Mouse (Mus musculus): ENCODE results near the gene Ugt1a8. TPM values are rescaled to one million over a fixed set of nuclear protein-coding genes. Genes with fewer than 3 reads are reported as not detected.
"Not testable (repeated sequence)": the region's sequence is repeated elsewhere in the genome, so short reads cannot be mapped to it uniquely, and the experiment has no call there.

The Ugt1a8 gene
- polyA plus RNA-seq, 3 experiments from 2014 or later = 0.63 TPM; not detected in 2

DNA sequence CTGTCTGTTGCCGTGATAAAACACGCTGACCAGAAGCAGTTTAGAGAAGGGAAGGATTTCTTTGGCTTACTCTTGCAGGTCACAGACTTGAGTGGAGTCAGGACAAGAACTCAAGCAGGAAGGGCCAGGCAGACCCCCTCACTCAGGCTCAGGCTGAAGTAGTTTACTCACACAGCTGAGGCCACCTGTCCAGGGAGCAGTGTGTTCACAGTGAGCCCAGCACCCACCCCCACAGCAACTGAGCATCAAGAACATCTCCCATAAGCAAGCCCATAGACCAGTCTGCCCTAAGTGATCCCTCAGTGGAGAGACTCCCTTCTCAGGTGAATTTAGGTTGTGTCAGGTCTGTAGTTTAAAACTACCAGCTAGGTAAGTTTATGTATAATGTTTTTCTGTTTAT is 22.0 kb downstream of the Ugt1a8 start:
- ATAC-seq = not testable (repeated sequence)

DNA sequence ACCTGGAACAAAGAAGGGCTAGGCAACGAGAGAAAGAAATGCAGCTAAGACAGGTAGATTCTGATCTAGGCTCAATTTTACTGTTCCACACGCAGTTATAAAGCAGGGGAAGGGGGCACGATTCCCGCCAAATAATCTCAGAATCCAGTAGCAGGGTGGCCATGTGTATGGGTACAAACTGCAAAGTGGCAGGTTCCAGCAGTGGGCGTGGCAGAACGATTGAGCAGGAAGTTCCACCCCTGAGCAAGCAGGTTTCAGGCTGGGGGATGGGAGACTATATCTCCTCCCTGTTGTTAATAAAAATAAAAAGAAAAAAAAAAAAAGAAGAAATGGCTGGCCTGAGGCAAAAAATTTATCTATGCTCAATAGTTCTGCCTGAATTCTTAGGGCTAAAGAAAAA is 25.2 kb downstream of the Ugt1a8 start:
- not testable (repeated sequence) for ATAC-seq

DNA sequence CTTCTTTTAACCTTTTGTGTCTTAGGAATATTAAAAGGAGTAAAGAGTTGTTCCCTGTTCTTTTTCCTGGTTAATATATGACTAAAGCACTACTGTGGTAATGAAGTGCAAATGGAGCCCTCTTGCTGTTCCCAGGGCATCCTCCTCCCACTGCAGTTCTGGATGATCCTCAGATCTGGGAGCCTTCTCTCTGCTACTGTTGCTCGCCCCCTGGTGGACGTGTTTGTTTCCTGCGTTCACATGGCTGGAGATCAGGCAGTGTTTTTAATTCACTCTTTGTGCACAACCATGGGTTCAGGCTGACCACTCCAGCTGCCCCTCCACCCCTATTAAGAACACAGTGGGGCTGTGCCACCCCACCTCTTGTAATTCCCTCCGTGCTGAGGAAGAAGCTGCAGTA is 32.9 kb downstream of the Ugt1a8 start:
- ATAC-seq = not testable (repeated sequence)

DNA sequence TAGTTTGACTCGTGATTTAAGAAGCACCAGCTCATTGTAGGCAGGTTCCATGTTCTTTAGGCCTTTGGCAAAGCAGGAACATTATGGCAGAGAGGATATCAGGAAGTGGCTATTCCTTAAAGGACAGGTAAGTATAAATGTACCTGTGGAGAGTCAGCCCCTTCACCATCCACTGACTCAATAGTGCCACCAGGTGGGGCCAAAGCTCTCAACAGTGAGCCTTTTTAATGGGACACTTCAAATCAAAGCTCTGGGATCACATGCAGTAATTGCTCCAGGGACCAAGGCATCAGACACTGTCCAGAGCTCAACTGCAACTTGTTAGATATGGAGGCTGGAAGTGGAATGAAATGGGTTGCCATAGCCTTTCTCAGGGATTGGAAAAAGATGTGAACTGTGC is 33.9 kb downstream of the Ugt1a8 start:
- ATAC-seq = not testable (repeated sequence)

DNA sequence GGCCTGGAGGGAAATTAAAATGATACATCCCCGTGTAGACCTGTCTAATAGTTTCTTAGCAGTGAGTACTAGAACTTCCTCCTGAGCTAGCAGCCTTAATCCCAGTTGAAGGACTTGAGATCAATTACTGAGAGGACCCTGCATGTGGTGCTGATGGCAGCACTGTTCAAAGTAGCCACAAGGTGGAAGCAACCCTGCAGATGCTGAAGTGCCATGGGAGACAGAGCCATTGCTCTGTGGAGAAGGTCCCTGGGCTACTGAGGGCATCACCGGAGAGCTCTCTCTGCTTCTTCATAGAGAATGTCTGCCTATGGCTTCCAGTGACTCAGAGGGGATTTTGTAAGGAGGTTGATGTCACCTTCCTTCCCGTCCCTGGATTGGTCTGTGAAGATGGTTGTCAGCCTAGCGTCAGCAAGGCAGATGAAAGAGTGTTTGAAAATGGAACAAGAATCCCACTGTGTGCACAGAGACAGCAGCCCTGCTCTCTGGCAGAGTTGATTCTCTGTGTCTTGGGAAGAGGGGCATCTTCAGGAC is 38.3 kb downstream of the Ugt1a8 start:
- ATAC-seq = not testable (repeated sequence)

DNA sequence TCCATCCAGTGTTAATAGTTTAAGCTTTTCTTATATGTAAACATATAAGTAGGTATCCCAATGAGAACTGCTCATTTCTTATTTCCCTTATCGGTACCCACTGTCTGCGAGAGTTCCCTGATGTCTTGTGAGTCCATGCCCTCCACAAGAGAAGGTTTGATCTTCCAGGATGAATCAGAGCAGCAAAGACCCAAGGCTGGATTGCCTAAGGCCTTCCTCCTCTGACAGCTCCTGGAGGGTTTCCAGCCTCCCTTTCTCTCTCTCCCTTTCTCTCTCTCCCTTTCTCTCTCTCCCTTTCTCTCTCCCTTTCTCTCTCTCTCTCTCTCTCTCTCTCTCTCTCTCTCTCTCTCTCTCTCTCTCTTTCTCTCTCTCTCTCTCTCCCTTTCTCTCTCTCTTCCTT is 41.5 kb downstream of the Ugt1a8 start:
- not testable (repeated sequence) for ATAC-seq

DNA sequence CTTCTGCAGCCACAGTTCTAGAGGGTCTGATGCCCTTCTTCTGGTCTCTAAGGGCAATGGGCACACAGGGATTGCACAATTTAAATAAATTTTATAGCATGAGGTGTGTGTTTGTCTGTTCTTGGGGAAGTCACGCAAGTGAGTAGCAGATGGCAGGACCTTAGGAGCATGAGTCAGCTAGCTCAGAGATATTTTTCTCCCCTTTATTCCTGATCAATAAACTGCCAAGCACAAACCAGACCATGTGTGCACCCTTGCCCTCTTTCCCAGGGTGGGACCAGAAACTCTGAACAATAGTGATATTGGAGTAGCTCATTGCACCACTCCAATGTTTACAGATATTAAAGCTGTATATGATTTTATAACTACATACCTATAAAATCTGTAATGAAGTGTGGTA is 42.6 kb downstream of the Ugt1a8 start:
- ATAC-seq = not testable (repeated sequence)

DNA sequence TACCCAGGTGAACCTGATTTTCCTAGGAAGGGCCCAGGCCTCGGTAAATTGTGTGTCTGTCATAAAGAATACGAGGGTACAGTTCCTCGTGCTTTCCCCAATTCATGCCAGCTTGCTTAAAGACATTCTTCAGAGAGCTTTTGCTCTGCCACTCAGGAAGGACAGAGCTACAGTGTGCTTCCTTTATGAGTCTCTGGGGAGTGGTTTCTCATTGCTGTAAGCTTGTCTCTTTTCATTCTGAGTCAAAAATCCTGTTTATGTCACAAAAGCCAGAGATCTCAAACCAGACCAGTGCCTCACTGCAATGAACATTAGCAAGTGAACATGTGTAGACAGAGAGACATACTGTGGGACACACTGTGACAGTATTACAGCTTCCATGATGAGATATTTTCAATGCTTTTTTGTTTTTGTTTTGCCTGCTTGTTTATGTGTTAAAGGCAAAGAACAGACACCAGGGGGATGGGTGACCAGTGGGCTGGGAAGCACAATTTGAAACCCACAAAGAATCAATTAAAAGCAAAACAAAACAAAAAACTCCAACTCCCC is 46.4 kb downstream of the Ugt1a8 start:
- ATAC-seq = no peak

DNA sequence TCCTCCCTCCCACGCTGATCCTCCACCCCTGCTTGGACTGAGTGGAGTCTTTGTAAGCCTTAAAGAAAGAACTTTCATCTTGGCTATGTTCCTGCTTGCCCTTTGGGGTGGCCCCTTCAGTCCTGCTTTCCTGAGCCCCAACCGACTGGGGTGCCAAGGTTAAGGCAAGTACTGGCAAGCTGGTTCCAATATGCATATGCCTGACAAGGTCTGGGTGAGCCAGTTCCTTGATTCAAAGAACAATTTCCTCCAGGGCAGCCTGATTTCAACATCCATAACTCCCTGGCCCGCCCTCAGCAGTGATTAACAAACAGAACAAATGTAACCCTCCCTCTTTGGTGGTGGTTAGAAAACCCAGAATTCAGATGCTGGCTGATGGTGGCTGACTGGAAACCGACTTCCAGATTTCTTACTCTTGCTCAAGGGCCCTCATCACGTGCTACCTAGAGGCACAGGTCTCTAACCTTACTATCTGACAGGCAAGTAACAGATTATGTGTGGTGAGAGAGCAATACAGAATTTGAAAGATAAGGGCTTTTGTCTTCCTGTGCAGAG is 46.9 kb downstream of the Ugt1a8 start, which contains the start of gene Ugt1a6a:
Gene Ugt1a6a, plus strand, starts transcription at position 353 of the 555 bp plus-strand sequence.
- not testable (repeated sequence) for ATAC-seq

DNA sequence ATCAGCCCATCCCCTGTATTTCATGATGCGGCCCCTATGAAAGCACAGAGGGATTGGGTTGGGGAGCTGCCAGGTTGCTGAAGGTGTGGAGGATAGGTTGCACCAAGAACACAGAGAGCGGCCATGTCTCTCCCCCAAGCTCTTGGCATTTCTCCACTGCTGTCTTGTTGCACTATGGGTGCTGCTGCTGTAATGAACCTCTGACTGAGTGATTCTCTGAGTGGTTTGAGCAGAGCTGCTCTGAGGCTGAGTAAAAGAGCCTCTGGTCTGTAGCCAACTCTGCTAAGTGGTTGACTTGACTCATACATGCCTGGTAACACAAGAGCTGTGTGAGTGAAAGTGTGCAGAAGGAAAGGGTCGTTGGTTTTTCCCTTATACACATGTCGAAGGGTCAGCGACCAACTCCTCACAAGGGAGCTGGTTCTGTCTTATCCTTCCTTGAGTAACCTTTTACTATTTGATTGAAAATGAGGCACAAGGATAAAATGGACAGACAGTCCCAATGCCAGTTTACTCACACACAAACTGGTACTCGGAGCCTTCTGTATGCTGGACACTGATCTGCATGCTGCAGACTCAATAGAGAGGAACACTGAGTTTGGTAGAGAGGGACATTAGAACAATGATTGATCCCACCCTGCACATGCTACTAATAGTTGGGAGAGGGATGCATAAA is 47.8 kb downstream of the Ugt1a8 start:
- not testable (repeated sequence) for ATAC-seq

DNA sequence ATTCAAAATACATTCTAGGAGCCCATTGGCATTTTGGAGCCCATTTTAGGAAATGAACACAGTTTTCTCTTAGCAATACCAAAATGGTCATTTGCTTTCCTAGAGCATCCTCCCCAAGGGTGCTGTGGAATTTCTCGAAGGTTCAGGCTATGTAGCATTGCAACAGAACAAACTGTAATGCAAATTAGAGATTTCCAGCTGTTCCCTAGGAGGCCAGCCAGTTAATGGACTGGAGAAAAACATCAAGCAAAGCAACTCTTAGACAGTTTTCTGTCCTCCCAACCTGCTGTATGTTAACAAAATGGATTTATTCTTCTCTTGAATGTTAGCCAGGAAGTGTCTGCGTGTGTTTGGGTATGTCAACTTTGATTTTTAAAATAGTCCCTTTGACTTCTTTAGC is 49.0 kb downstream of the Ugt1a8 start:
- no peak for ATAC-seq

DNA sequence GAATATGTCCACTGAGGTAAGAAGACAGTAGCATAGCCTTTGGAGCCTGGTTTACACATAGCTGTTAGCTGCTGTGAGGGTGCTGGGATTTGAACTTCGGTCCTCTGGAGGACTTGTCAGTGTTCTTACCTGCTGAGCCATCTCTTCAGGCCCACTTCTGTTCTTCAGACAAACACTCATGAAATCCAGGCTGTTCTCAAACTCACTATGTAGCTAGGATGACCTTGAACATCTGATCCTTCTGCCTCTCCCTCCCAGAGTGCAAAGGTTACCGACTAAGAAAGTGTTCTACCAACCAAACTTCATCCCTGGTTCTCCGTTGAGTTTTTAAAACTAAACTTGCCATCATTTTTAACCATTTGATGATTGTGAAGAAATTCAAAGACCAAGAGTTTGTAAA is 49.7 kb downstream of the Ugt1a8 start:
- no peak for ATAC-seq

DNA sequence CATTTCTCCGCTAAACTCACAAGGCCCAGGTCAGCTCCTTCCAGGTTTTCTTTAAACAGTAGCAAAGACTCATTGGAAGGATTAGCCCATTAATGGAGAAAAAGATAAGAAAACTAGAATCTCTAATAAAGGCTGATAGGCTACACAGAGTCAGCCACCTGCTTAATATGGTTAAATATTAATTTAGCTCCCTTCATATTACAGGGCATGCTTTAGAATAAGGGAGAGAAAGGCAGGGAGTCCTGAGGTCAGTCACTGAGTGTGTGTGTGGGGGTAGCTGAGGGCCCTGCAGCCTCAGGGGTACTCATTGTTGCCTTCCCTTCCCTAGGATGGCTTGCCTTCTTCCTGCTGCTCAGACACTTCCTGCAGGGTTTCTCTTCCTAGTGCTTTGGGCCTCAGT is 50.5 kb downstream of the Ugt1a8 start:
- no peak for ATAC-seq

DNA sequence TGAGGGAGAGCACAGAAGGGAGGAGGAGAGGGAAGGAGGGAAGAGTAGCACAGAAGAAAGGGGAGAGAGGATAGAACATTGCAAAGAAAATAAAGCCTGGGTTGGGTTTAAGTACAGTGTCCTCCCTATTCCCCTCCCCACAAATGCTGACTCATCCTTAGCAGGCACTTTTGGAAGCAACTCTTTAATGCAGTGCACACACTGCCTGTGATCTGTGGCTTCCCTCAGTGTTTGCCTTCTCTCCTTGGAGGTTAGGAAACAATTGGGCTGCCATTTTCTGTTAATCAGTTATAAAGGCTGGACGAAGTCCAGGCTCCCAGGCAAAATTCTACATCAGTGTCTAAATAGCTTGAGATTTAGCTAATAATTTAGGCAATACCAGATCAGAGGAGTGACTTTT is 52.9 kb downstream of the Ugt1a8 start:
- ATAC-seq = not testable (repeated sequence)

DNA sequence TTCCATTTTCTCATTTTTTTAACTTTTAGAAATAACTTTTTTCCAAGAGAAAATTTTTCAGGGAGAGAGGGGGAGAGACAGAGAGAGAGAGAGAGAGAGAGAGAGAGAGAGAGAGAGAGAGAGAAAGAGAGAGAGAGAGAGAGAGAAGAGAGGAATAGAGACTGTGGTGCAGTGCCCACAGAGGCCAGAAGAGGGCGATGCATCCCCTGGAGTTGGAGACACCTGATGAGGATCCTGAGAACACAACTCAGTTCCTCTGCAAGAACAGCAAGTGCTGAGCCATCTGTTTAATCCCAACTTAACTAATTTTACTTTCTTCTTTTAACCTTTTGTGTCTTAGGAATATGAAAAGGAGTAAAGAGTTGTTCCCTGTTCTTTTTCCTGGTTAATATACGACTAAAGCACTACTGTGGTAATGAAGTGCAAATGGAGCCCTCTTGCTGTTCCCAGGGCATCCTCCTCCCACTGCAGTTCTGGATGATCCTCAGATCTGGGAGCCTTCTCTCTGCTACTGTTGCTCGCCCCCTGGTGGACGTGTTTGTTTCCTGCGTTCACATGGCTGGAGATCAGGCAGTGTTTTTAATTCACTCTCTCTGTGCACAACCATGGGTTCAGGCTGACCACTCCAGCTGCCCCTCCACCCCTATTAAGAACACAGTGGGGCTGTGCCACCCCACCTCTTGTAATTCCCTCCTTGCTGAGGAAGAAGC is 56.5 kb downstream of the Ugt1a8 start:
- not testable (repeated sequence) for ATAC-seq

DNA sequence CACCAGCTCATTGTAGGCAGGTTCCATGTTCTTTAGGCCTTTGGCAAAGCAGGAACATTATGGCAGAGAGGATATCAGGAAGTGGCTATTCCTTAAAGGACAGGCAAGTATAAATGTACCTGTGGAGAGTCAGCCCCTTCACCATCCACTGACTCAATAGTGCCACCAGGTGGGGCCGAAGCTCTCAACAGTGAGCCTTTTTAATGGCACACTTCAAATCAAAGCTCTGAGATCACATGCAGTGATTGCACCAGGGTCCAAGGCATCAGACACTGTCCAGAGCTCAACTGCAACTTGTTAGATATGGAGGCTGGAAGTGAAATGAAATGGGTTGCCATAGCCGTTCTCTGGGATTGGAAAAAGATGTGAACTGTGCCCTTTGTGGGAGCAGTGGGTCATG is 57.7 kb downstream of the Ugt1a8 start:
- not testable (repeated sequence) for ATAC-seq

DNA sequence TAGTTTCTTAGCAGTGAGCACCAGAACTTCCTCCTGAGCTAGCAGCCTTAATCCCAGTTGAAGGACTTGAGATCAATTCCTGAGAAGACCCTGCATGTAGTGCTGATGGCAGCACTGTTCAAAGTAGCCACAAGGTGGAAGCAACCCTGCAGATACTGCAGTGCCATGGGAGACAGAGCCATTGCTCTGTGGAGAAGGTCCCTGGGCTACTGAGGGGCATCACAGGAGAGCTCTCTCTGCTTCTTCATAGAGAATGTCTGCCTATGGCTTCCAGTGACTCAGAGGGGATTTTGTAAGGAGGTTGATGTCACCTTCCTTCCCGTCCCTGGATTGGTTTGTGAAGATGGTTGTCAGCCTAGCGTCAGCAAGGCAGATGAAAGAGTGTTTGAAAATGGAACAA is 62.5 kb downstream of the Ugt1a8 start:
- not testable (repeated sequence) for ATAC-seq

DNA sequence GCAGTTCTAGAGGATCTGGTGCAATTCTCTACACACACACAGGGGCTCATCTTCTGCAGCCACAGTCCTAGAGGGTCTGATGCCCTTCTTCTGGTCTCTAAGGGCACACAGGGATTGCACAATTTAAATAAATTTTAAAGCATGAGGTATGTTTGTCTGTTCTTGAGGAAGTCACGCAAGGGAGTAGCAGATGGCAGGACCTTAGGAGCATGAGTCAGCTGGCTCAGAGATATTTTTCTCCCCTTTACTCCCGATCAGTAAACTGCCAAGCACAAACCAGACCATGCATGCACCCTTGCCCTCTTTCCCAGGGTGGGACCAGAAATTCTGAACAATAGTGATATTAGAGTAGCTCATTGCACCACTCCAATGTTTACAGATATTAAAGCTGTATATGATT is 70.8 kb downstream of the Ugt1a8 start:
- ATAC-seq = no peak

DNA sequence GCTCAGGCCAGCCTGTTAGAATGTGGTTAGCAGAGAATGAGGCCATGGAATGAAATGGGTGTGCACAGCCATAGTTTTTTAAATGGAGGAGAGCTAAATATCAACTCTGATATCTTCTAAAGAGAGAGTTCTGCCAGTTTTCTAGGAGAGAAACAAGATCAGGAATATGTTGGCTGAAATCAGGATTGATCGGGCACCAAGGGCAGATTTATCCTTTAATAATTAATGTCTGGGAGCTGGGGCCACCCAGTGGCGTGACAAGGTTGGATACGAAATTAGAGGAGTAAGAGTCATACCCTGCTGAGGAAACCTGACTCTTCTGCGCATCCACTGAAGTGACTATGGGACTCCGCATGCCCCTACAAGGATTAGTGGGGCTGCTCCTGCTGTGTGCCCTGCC is 78.1 kb downstream of the Ugt1a8 start, which contains the start of gene Ugt1a5:
Gene Ugt1a5, plus strand, starts transcription at position 302 of the 400 bp plus-strand sequence.
- no peak for ATAC-seq

DNA sequence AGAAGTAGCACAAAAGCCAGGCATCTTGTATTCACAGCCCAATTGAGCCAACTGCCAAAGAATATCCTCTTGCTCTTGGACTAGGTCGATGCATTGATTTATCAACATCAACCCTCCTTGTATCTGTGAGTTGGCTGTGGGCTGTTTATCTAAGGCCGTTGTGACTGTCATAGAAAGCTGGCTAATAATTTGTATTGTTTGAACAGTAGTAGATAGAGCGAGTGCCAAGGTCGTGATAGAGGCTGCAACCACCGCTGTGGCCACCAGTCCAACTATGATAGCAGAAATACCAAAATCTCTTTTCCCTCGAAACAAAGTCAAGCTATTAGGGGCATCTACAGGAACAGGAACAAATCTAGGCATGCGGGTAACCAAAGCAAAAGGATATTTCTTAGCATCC is 84.6 kb downstream of the Ugt1a8 start:
- ATAC-seq = not testable (repeated sequence)

DNA sequence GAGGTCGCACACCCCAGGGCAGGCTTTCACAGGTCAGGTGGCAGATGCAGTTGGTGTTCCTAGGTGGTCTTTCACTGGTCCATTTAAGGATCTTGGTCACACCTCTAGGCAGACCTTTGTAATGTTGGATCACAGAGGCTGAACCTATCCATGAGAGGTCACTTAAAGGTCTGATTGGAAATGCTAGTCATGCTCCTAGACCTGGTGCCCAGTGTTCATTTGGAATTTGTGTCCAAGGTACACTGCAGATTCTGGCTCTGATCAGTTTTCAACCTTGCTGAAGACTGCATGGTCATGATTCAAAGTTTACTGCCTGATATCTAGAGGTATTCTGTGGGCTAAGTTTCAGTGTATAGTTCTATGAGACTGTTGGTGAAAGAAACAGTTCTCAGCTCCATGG is 92.0 kb downstream of the Ugt1a8 start:
- no peak for ATAC-seq

DNA sequence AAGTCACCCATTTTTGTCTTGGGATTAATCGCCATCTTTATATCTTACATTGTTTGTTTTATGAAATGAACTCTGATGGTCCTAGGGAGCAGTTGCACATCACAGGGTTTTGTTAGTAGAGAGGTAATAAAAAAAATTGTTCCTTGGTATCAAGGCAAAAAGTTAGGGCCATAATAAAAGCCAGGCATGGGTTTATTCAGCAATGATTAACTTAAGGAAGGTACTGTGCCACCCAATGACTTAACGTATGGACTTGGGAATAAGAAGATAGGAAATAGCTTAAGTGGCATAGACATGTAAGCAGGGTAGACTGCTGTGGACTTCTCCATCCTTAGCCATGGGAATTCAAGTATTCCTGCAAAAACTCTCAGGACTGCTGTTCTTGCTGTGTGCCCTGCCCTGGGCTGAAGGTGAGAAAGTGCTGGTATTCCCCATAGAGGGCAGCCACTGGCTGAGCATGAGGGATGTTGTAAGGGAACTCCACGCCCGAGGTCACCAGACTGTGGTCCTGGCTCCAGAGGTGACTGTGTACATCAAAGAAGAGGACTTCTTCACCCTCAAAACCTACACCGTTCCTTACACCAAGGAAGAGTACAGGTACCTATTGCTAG is 98.8 kb downstream of the Ugt1a8 start:
- no peak for ATAC-seq

DNA sequence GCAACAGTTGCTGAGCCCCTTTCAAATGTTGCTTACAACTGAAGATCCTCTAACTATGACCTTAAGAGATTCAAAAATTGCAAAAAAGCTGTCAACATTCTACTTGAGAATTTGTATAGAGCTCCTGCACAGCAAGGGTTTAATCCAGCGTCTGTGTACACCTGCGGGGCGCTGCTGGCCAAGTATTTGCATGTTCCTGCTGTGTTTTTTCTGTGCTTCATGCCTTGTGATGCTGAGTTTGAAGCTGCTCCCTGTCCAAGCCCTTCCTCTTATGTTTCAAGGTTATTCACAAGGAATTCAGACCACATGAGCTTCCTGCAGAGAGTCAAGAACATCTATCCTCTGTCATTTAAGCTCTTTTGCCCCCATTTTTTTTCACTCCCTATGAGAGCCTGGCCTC is 104.5 kb downstream of the Ugt1a8 start:
- no peak for ATAC-seq
